Mouse (Mus musculus) forebrain, embryonic 15.5 days (tissue): Measurements from ENCODE around the gene Ephx4. TPM values are rescaled to one million over a fixed set of nuclear protein-coding genes. Genes with fewer than 3 reads are reported as not detected.

ENCODE experiments used
- ATAC-seq: fragments of 200-750 bp; cut with Nextera tagmentation; replicated peaks from 2 replicates; pipeline ENCODE4 v1.8.0; 2017; ENCODE audit warnings: mild to moderate bottlenecking, moderate TSS enrichment, moderate library complexity
- H3K27ac ChIP-seq: fragments of 300-500 bp; sonication (generic); replicated peaks from 2 replicates; pipeline ENCODE4 v1.5.1; 2015; ENCODE audit warnings: mild to moderate bottlenecking, inconsistent platforms
- H3K27me3 ChIP-seq: fragments of 300-500 bp; sonication (generic); 2 replicates; pipeline ENCODE4 v1.6.1; 2015; ENCODE audit warnings: inconsistent platforms
- H3K36me3 ChIP-seq: fragments of 300-500 bp; sonication (generic); 2 replicates; pipeline ENCODE4 v1.6.1; 2015; ENCODE audit warnings: mild to moderate bottlenecking, inconsistent platforms
- H3K4me1 ChIP-seq: fragments of 300-500 bp; sonication (generic); 2 replicates; pipeline ENCODE4 v1.6.1; 2015; ENCODE audit warnings: inconsistent platforms
- H3K4me2 ChIP-seq: fragments of 300-500 bp; sonication (generic); replicated peaks from 2 replicates; pipeline ENCODE4 v1.6.1; 2015; ENCODE audit warnings: mild to moderate bottlenecking, inconsistent platforms
- H3K4me3 ChIP-seq: fragments of 300-500 bp; sonication (generic); 2 replicates; pipeline ENCODE4 v1.5.1; 2015; ENCODE audit warnings: mild to moderate bottlenecking, inconsistent platforms
- H3K9ac ChIP-seq: fragments of 300-500 bp; sonication (generic); replicated peaks from 2 replicates; pipeline ENCODE4 v1.6.1; 2015; ENCODE audit warnings: mild to moderate bottlenecking, inconsistent platforms
- H3K9me3 ChIP-seq: fragments of 300-500 bp; sonication (generic); 2 replicates; pipeline ENCODE4 v1.6.1; 2016; ENCODE audit warnings: inconsistent platforms
- WGBS: fragments of 180-500 bp; shearing (Covaris S2); methylation state at CpG from one replicate; pipeline ENCODE4 v1.1.7; 2015; ENCODE audit warnings: mixed read lengths; 5-methylcytosine and 5-hydroxymethylcytosine counted together
- polyA plus RNA-seq: library from polyadenylated mRNA; unstranded; fragments of >200 nt; fragmentation: Nextera tagmentation; extraction: Ambion mirVana; gene quantifications from 2 replicates; pipeline ENCODE4 v1.2.1, GENCODE M21; 2015

Ephx4 gene
- polyA plus RNA-seq, 1 experiment from 2014 or later: 7.4 TPM

DNA sequence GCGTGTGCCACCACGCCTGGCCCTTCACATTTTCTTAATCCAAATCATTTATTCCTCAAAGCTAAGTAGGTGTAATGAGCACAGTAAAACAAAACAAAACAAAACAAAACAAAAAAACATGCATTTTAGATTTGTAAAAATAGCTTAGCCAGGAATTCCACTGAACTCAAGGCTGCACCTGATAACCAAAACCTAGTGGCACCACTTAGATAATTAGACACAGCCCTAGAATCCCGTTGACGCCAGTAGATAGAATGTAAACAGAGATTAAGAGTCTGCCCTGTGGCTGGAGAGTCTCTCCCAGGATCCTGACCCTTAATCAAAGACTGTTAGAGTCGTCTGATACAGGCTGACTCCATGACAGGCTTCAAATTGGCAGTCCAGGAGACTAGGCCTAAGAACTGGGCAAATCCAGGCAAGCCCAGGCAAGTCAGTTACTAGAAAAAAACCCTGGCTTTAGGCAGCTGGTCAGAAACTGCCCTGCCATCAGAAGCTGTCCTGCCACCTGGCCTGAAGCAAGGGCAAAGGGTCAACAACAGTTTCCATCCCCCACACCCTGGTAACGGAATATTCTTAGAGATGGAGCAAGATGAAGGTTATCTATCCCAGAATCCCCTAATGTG is 34.2 kb downstream of the Ephx4 start:
- H3K4me3 ChIP-seq: no peak overlapping the region
- H3K36me3 ChIP-seq: no peaks in the 10 kb centered on the region
- H3K27me3 ChIP-seq: no peaks in the 10 kb centered on the region
- H3K4me1 ChIP-seq: peaks cover 7% of the 10 kb centered on the region
- H3K9me3 ChIP-seq: no peaks in the 10 kb centered on the region
- H3K4me2 ChIP-seq: no peak overlapping the region
- WGBS: 86% methylated on average over 6 of the region's 6 CpGs
- ATAC-seq: no peak
- H3K27ac ChIP-seq: no peak overlapping the region
- no peak overlapping the region for H3K9ac ChIP-seq

DNA sequence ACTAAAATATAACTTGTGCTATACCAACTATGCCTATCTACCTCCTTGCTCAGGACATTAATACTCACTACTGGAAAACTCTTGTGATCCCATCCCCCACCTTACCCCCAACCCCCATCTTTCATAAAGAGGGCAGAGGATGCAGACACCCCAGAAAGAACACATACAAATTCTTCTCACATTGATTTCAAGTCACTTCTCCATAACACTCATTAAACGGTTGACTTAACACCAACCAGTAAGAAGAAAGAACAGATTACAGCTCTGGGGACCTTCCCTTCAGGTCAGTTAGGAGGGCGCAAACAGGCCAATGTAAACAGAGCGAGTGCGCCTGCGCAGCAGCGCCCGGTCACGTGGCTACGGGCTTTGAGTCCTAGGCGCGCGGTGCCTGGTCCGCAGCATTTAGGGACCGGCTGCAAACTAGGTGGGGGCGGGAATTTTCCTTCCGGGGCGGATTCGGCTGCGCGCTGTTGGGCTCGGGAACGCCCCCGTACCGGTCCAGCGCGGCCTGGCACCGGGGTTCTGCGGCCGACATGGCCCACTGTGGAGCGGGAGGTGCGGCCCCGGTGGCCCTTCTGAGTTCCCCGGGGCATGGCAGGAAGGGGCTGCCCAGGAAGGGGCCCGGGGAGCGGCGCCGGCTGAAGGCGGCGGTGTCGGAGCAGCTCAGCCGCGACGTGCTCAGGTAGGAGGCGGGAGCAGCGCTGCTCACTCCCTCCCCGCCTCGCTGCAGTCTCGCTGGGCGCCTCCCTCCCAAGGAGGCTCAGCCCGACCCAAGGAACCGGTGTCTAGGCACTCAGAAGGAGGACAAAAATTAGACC is 35.1 kb downstream of the Ephx4 start, which contains the start of gene Btbd8:
TSS of gene Btbd8 (plus strand) at position 534 of the 818 bp plus-strand sequence.
- H3K36me3 ChIP-seq: no peaks in the 10 kb centered on the region
- ATAC-seq: peak; percentile 97
- peak within 1 kb of the TSS; percentile 97 for H3K4me3 ChIP-seq
- peak within 1 kb of the TSS; percentile 99 for H3K9ac ChIP-seq
- H3K4me2 ChIP-seq: peak within 1 kb of the TSS; percentile 57
- H3K27me3 ChIP-seq: no peaks in the 10 kb centered on the region
- no peaks in the 10 kb centered on the region for H3K9me3 ChIP-seq
- WGBS: under 1% methylated on average over 51 of the region's 51 CpGs
- peak within 1 kb of the TSS; percentile 94 for H3K27ac ChIP-seq
- H3K4me1 ChIP-seq: peaks cover 7% of the 10 kb centered on the region

DNA sequence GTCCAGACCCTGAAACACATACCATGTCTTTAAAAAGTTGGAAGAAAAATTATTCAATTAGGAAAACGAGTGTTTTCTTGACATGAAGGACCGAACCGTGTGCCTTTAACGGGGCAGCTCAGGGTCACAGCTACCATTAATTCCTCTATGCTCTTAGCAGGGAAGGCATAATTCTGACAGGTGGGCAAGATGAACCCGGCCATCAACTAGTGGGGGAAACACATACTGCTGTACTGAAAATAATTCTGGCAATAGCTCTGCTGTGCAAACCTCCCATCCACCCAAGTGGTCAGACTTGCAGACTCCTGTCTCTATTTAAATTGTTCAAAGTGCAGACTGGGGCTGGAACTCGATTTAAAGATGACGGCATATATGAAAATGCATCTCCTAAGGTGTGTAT is 35.8 kb downstream of the Ephx4 start:
- no peaks in the 10 kb centered on the region for H3K27me3 ChIP-seq
- no peaks in the 10 kb centered on the region for H3K9me3 ChIP-seq
- H3K36me3 ChIP-seq: no peaks in the 10 kb centered on the region
- peak; percentile 20; the same call in 1 of the 2 replicates for ATAC-seq
- peak overlapping the region; percentile 94 for H3K27ac ChIP-seq
- H3K4me2 ChIP-seq: peak overlapping the region; percentile 57
- H3K4me3 ChIP-seq: peak overlapping the region; percentile 97
- peaks cover 7% of the 10 kb centered on the region for H3K4me1 ChIP-seq
- H3K9ac ChIP-seq: peak overlapping the region; percentile 99
- 22% methylated on average over 7 of the region's 7 CpGs for WGBS

DNA sequence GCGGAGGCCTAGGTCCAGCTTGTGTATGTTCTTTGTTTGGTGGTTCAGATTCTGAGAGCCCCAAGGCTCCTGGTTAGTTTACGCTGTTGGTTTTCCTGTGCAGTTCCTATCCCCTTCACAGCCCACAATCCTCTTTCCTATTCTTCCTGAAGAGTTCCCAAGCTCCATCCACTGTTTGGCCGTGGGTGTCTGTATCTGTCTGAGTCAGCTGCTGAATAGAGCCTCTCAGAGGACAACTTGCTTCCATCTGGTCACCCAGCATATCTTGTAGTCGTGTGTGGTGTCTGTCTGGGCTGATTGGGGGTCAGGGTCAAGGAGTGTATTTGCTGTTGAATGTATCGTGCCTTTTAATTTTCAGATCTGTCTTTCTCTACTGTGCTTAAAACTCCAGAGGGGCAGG is 39.3 kb downstream of the Ephx4 start:
- Histone ChIP-seq H3K4me1 (peaks cover 7% of the 10 kb centered on the region), H3K9ac (no peak overlapping the region), H3K9me3 (no peaks in the 10 kb centered on the region), H3K27ac (no peak overlapping the region), H3K4me3 (no peak overlapping the region), H3K27me3 (no peaks in the 10 kb centered on the region), H3K36me3 (no peaks in the 10 kb centered on the region), H3K4me2 (no peak overlapping the region)
- no peak for ATAC-seq
- 85% methylated on average over 5 of the region's 5 CpGs for whole genome bisulfite sequencing

DNA sequence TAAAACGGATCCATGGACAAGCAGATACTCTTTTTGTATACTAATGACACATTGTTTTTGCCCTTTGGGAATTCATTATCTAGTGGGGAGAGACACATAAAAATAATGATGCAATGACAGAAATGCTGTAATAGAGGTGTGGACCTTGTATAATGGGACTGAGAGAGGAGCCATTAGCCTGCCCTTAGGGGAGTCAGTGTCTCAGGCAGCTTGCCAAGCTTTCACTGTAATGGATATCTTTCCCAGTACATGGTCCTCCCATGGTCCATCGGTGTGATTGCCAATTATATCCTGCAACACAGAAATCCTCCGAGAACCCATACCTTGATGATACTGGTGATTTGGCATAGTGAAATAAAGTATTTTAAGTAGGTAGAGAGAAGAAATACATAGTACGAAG is 41.7 kb downstream of the Ephx4 start:
- WGBS: 86% methylated on average over 4 of the region's 4 CpGs
- Histone ChIP-seq H3K27me3 (no peaks in the 10 kb centered on the region), H3K4me2 (no peak overlapping the region), H3K36me3 (no peaks in the 10 kb centered on the region), H3K9me3 (no peaks in the 10 kb centered on the region), H3K4me1 (no peaks in the 10 kb centered on the region), H3K4me3 (no peak overlapping the region), H3K9ac (no peak overlapping the region), H3K27ac (no peak overlapping the region)
- no peak for ATAC-seq

DNA sequence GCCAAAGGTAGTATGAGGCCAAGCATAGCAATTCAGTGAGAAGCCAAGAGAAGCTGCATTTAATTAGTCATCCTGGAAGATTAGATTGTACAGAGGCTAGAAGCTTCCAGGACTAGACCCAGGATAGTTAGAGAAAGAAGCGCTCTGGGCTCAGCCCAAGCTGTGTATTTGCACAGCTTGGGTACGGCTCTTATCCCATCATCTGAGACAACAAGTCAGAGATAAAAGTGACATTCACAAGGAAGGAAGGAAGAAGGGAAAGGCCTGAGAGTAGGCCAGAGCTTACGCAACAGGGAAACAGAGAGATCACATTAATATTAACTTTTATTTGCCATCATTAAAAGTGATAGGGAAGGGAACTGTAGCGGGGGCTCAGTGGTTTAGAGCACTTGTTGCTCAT is 45.4 kb downstream of the Ephx4 start:
- ATAC-seq: no peak
- 89% methylated on average over 4 of the region's 4 CpGs for WGBS
- H3K4me1 ChIP-seq: no peaks in the 10 kb centered on the region
- H3K27ac ChIP-seq: no peak overlapping the region
- no peaks in the 10 kb centered on the region for H3K27me3 ChIP-seq
- H3K4me3 ChIP-seq: no peak overlapping the region
- H3K4me2 ChIP-seq: no peak overlapping the region
- H3K36me3 ChIP-seq: 0 out of 2 replicates have a peak, but pooled peaks cover 4% of the 10 kb centered on the region
- H3K9me3 ChIP-seq: no peaks in the 10 kb centered on the region
- H3K9ac ChIP-seq: no peak overlapping the region

DNA sequence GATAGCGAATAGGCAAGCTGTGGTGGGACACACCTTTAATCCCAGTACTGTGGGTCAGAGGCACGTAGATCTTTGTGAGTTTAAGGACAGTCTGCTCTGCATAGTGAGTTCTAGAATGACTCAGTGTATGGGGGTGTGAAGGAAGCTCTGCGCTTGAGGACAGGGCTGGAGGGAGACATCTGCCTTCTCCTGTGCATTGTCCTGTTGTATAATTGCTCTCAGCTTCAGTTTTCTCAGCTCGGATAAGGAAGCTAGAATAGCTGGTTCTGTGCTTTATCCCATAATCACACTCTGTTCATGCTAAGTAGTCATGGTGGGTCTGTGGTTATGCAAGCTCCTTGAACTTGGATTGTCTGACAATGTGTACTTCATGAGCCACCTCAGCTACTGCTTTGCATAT is 46.2 kb downstream of the Ephx4 start:
- H3K4me2 ChIP-seq: no peak overlapping the region
- H3K9me3 ChIP-seq: no peaks in the 10 kb centered on the region
- H3K4me3 ChIP-seq: no peak overlapping the region
- H3K36me3 ChIP-seq: 0 out of 2 replicates have a peak, but pooled peaks cover 4% of the 10 kb centered on the region
- no peak for ATAC-seq
- no peaks in the 10 kb centered on the region for H3K4me1 ChIP-seq
- no peaks in the 10 kb centered on the region for H3K27me3 ChIP-seq
- no peak overlapping the region for H3K9ac ChIP-seq
- WGBS: 92% methylated on average over 4 of the region's 4 CpGs
- H3K27ac ChIP-seq: no peak overlapping the region

DNA sequence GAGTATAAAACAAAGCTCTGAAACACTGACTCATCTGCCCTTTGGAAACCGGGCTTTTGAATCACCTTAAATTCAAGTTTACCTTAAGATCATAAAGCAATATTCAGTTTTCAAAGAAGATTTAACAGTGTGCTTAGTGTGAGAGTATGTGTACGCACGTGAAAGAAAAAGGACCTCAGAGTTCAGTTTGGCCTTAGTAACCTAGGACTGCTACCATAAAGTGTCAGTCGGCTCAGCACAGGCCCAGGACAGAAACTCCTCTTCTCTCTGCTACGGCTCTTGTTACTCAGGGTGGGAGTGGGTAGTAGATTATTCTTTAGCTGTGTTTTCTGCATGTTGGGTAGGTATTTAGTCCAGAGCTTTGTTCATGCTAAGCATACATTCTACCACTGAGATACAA is 47.1 kb downstream of the Ephx4 start:
- no peak overlapping the region for H3K27ac ChIP-seq
- H3K27me3 ChIP-seq: no peaks in the 10 kb centered on the region
- ATAC-seq: no peak
- H3K36me3 ChIP-seq: 0 out of 2 replicates have a peak, but pooled peaks cover 4% of the 10 kb centered on the region
- H3K9ac ChIP-seq: no peak overlapping the region
- WGBS: 91% methylated on average over 5 of the region's 5 CpGs
- no peaks in the 10 kb centered on the region for H3K9me3 ChIP-seq
- H3K4me2 ChIP-seq: no peak overlapping the region
- H3K4me1 ChIP-seq: no peaks in the 10 kb centered on the region
- no peak overlapping the region for H3K4me3 ChIP-seq

DNA sequence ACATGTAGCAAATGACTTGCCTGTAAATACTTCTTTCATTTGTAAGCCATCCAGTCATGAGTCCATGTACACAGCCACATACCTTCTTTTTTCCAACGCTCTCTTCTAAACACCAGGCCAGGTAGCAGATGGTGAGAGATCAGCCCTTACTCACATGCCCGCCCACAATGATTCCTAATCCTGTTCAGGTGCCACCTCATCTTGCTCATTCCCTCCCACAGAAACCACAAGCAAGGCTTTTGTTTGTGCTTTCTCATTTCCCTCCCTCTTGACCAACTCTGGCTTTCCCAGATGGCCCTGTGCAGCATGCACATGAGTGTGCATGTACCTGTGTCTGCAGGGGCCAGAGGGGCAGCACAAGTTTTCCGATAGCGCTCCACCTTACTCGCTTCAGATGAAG is 47.8 kb downstream of the Ephx4 start:
- 0 out of 2 replicates have a peak, but pooled peaks cover 4% of the 10 kb centered on the region for H3K36me3 ChIP-seq
- no peak overlapping the region for H3K4me3 ChIP-seq
- H3K4me2 ChIP-seq: no peak overlapping the region
- H3K27me3 ChIP-seq: no peaks in the 10 kb centered on the region
- WGBS: 95% methylated on average over 5 of the region's 5 CpGs
- H3K27ac ChIP-seq: no peak overlapping the region
- no peak for ATAC-seq
- no peaks in the 10 kb centered on the region for H3K4me1 ChIP-seq
- no peaks in the 10 kb centered on the region for H3K9me3 ChIP-seq
- no peak overlapping the region for H3K9ac ChIP-seq

DNA sequence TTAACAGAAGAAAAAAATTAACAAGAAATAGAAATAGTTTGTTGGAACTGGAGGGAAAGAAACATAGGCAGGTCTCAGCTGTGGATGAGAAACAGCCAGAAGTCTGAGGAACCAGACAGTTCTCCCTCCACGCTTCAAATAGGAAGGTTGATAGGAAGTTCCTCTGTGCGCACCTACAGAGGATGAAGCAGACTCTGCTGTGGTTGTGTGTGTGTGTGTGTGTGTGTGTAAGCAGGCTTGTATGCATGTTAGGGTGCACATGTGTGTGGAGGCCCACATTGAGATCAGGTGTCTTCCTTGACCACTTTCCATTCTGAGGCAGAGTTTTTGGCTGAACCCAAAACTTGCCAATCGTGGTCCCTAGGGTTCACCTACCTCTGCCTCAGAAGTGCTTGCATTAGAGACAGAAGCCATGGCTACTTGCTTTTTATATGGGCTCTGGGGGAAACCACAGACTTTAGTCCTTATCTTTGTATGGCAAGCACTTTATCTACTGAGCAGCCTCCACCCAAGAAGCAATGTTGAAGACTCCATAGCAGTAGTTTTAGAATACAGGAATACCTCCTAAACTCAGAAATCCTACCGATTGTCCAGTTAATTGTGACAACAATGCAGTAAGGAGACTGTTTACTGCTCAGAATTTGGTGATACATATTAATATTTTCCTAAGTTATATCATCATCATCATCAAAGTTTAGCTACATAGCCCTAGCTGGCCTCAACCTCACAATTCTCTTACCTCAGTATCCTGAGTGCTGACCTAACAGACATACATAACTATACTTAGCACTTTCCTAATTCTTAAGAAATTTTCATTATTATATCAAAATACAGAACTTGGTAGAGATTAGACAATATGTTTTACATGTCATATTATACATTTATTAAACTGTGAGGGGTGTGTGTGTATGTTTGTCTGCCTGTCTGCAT is 59.9 kb downstream of the Ephx4 start:
- Histone ChIP-seq H3K4me2 (no peak overlapping the region), H3K4me1 (no peaks in the 10 kb centered on the region), H3K9me3 (no peaks in the 10 kb centered on the region), H3K27ac (no peak overlapping the region), H3K36me3 (no peaks in the 10 kb centered on the region), H3K27me3 (no peaks in the 10 kb centered on the region), H3K4me3 (no peak overlapping the region), H3K9ac (no peak overlapping the region)
- 92% methylated on average over 4 of the region's 4 CpGs for WGBS
- no peak for ATAC-seq

DNA sequence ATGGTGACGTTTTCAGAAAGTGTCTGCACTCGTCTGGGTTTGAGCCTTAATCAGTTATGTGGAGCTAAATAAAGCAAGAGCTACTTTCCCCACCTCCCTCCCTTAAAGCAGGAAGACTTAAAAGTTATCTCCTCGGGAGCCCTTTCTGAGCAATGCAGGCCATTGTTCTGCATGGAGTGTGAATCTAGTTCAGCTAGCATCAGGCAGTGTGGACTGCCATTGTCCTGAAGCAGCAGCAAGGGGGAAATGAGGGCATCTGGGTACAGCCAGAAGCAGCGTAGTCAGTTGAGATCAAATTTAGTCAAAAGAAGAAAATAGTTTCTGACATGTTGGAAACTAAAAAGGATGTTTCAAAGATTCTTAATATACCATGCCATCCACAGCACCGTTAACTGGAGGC is 64.0 kb downstream of the Ephx4 start:
- no peak for ATAC-seq
- no peaks in the 10 kb centered on the region for H3K4me1 ChIP-seq

DNA sequence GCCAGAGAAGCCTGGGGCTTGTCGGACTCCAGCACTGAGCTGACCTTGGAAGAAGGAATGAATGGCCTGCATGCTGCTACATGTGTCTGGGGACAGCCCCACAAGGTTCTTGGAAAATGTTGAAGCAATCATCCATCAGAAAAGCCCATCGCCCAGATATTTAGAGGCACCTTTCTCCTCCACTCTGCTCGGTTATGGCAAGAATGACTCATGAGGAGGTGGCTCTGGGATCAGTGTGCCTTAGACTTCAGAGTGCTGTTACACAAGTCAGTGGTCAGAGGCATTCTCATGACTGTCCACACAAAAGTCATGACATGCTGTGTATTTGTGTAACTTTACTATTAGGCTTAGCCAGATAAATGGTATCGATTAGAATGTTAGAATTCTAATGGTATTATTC is 64.6 kb downstream of the Ephx4 start:
- WGBS: 73% methylated on average over 4 of the region's 4 CpGs
- H3K9ac ChIP-seq: no peak overlapping the region
- no peak overlapping the region for H3K4me3 ChIP-seq
- H3K27me3 ChIP-seq: no peaks in the 10 kb centered on the region
- no peak overlapping the region for H3K4me2 ChIP-seq
- ATAC-seq: no peak
- no peaks in the 10 kb centered on the region for H3K4me1 ChIP-seq
- H3K36me3 ChIP-seq: no peaks in the 10 kb centered on the region
- H3K27ac ChIP-seq: no peak overlapping the region
- no peaks in the 10 kb centered on the region for H3K9me3 ChIP-seq

More for the DNA sequence above, 64.0 kb downstream of the Ephx4 start:
- no peak overlapping the region for H3K4me3 ChIP-seq
- H3K36me3 ChIP-seq: no peaks in the 10 kb centered on the region
- H3K4me2 ChIP-seq: no peak overlapping the region
- 20% methylated on average over 5 of the region's 5 CpGs for WGBS
- no peak overlapping the region for H3K9ac ChIP-seq
- H3K9me3 ChIP-seq: no peaks in the 10 kb centered on the region
- no peak overlapping the region for H3K27ac ChIP-seq
- no peaks in the 10 kb centered on the region for H3K27me3 ChIP-seq
